Mouse (Mus musculus) CD4-positive, CD25-positive, alpha-beta regulatory T cell, adult 4 months (primary cell): ENCODE measurements around the gene Eda2r. TPM values are rescaled to one million over a fixed set of nuclear protein-coding genes. Genes with fewer than 3 reads are reported as not detected.

Experiments used
- ATAC-seq: one replicate; pipeline ENCODE4 v1.8.0; 2017
- polyA plus RNA-seq, 2 experiments: library from polyadenylated mRNA; unstranded; fragments of 100-300 nt; shearing (Covaris generic); gene quantifications; one replicate each; pipeline ENCODE4 v1.2.1; 2017

Gene Eda2r
- not detected for polyA plus RNA-seq

- no peak for ATAC-seq
Observed at GRCm38 (mm10) chrX:97377065-97377421, at the start of gene Eda2r. Eda2r (minus strand) TSS chrX:97377216.

- ATAC-seq = no peak
Observed at GRCm38 (mm10) chrX:97397872-97398271, 20.9 kb upstream of the Eda2r start.

- ATAC-seq = no peak
Observed at GRCm38 (mm10) chrX:97378076-97378475, 1.1 kb upstream of the Eda2r start.

GRCm38 (mm10) chrX:97376321-97377064 is 523 bp downstream of the Eda2r start:
- no peak for ATAC-seq

GRCm38 (mm10) chrX:97372826-97373225 is 4.2 kb downstream of the Eda2r start:
- no peak for ATAC-seq

- ATAC-seq = no peak
Observed at GRCm38 (mm10) chrX:97369206-97369605, 7.8 kb downstream of the Eda2r start.

GRCm38 (mm10) chrX:97368741-97369140 is 8.3 kb downstream of the Eda2r start:
- ATAC-seq = no peak

GRCm38 (mm10) chrX:97360919-97361318 is 16.1 kb downstream of the Eda2r start:
- ATAC-seq = no peak

GRCm38 (mm10) chrX:97327891-97328290 is 49.1 kb downstream of the Eda2r start:
- ATAC-seq = no peak
